Mouse (Mus musculus) heart, embryonic 13.5 days (tissue): ENCODE results near the gene Tmem199. TPM values are rescaled to one million over a fixed set of nuclear protein-coding genes. Genes with fewer than 3 reads are reported as not detected.

Experiments
- ATAC-seq: fragments of 200-750 bp; cut with Nextera tagmentation; 2 replicates; pipeline ENCODE4 v1.8.0; 2017; ENCODE audit warnings: moderate TSS enrichment; ENCODE audit not compliant: insufficient number of reproducible peaks, low FRiP score, low TSS enrichment; ENCODE audit errors: extremely low read depth
- H3K27ac ChIP-seq: fragments of 300-500 bp; sonication (generic); replicated peaks from 2 replicates; pipeline ENCODE4 v1.5.1; 2015; ENCODE audit warnings: moderate library complexity, mild to moderate bottlenecking, inconsistent platforms
- H3K27me3 ChIP-seq: fragments of 300-500 bp; sonication (generic); replicated peaks from 2 replicates; pipeline ENCODE4 v1.6.1; 2015; ENCODE audit warnings: mild to moderate bottlenecking, inconsistent platforms
- H3K36me3 ChIP-seq: fragments of 300-500 bp; sonication (generic); 2 replicates; pipeline ENCODE4 v1.6.1; 2015; ENCODE audit warnings: mild to moderate bottlenecking, inconsistent platforms
- H3K4me1 ChIP-seq: fragments of 300-500 bp; sonication (generic); 2 replicates; pipeline ENCODE4 v1.6.1; 2015; ENCODE audit warnings: inconsistent platforms
- H3K4me2 ChIP-seq: fragments of 300-500 bp; sonication (generic); 2 replicates; pipeline ENCODE4 v1.6.1; 2015; ENCODE audit warnings: inconsistent platforms, mild to moderate bottlenecking, moderate library complexity
- H3K4me3 ChIP-seq: fragments of 300-500 bp; sonication (generic); 2 replicates; pipeline ENCODE4 v1.5.1; 2015; ENCODE audit warnings: moderate library complexity, mild to moderate bottlenecking, inconsistent platforms
- H3K9ac ChIP-seq: fragments of 300-500 bp; sonication (generic); 2 replicates; pipeline ENCODE4 v1.6.1; 2015; ENCODE audit warnings: inconsistent platforms, mild to moderate bottlenecking, moderate library complexity
- H3K9me3 ChIP-seq: fragments of 300-500 bp; sonication (generic); 2 replicates; pipeline ENCODE4 v1.6.1; 2016; ENCODE audit warnings: inconsistent platforms
- WGBS: fragments of 180-500 bp; shearing (Covaris S2); methylation state at CpG from one replicate; pipeline ENCODE4 v1.1.7; 2015; ENCODE audit warnings: mixed read lengths; 5-methylcytosine and 5-hydroxymethylcytosine counted together
- polyA plus RNA-seq: library from polyadenylated mRNA; unstranded; fragments of >200 nt; fragmentation: Nextera tagmentation; extraction: Ambion mirVana; gene quantifications from 2 replicates; pipeline ENCODE4 v1.2.1, GENCODE M21; 2015

Gene Tmem199
- polyA plus RNA-seq, 1 experiment from 2014 or later = 43.9 TPM

DNA sequence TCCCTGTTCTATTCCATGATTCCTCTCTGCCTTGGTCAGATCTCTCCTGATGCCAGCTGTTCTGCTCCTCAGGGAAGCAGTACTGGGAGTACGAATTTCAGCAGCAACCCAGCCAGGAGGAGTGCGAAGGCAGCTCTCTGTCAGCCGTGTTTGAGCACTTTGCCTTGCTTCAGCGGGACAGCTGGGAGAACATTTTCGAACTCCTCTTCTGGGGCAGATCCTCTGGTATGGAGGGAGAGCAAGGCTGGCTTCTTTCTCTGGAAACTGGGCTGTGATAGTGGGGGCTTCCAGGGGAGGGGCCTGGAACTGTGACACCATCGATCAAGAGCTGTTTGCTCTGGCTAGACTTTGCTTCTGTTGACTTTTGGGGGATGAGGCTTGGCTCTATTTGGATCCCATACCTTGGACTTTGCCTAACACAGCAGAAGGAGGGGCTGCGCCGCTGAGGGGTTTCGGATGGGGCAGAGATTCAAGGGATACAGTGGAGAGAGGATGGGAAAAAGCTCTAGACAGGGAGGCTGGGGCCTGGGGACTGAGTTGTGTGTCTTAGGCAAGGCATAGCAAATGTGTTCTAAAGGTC, 11.3 kb downstream of the Tmem199 start:
- 63% methylated on average over 9 of the region's 9 CpGs for WGBS

DNA sequence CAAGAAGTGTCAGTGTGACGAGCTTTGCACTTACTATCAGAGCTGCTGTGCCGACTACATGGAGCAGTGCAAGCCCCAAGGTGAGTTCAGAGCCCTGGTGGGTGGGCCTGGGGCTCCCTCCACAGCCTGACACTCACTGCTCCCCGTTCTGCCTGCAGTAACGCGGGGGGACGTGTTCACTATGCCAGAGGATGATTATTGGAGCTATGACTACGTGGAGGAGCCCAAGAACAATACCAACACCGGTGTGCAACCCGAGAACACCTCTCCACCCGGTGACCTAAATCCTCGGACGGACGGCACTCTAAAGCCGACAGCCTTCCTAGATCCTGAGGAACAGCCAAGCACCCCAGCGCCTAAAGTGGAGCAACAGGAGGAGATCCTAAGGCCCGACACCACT, 12.4 kb downstream of the Tmem199 start:
- Histone ChIP-seq H3K4me2 (no peak overlapping the region), H3K36me3 (no peaks in the 10 kb centered on the region), H3K27me3 (peaks cover 86% of the 10 kb centered on the region), H3K4me3 (no peak overlapping the region), H3K9me3 (no peaks in the 10 kb centered on the region), H3K9ac (no peak overlapping the region), H3K4me1 (peaks cover 15% of the 10 kb centered on the region), H3K27ac (no peak overlapping the region)
- 39% methylated on average over 16 of the region's 16 CpGs for WGBS
- no peak for ATAC-seq

More for the DNA sequence above, 11.3 kb downstream of the Tmem199 start:
- Histone ChIP-seq H3K4me1 (peaks cover 15% of the 10 kb centered on the region), H3K4me3 (no peak overlapping the region), H3K27ac (no peak overlapping the region), H3K9me3 (no peaks in the 10 kb centered on the region), H3K9ac (no peak overlapping the region), H3K27me3 (peaks cover 74% of the 10 kb centered on the region), H3K4me2 (no peak overlapping the region), H3K36me3 (peaks cover 2% of the 10 kb centered on the region; the same call in 1 of the 2 replicates)
- ATAC-seq = no peak

DNA sequence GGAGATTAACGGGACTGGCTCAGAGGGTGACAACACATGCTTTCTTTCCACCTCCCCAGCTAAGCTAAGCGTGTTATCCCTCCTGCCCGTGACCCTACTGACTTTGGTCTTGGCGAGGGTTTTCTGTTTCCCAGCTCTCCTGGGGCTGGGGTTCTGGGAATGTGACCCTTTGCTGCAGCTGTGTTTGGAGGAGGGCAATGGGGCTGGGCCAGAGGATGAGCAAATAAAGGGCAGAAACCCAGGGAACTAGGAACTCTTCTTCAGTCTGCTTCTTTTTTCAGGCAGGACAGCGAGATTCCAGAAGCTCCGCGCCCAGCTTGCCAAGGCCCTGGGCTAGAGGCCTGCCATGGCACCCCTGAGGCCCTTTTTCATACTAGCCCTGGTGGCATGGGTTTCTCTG, 13.0 kb downstream of the Tmem199 start, which contains the start of gene Vtn:
Gene Vtn (plus strand): TSS at position 88 of the 400 bp plus-strand sequence.
- H3K4me3 ChIP-seq = peak within 1 kb of the TSS; percentile 58
- peak within 1 kb of the TSS; percentile 94 for H3K4me2 ChIP-seq
- no peak within 1 kb of the TSS for H3K27ac ChIP-seq
- 59% methylated on average over 7 of the region's 7 CpGs for WGBS
- H3K9ac ChIP-seq = no peak within 1 kb of the TSS
- peaks cover 92% of the 10 kb centered on the region for H3K27me3 ChIP-seq
- H3K4me1 ChIP-seq = peaks cover 15% of the 10 kb centered on the region
- H3K36me3 ChIP-seq = no peaks in the 10 kb centered on the region
- no peak for ATAC-seq
- H3K9me3 ChIP-seq = no peaks in the 10 kb centered on the region

DNA sequence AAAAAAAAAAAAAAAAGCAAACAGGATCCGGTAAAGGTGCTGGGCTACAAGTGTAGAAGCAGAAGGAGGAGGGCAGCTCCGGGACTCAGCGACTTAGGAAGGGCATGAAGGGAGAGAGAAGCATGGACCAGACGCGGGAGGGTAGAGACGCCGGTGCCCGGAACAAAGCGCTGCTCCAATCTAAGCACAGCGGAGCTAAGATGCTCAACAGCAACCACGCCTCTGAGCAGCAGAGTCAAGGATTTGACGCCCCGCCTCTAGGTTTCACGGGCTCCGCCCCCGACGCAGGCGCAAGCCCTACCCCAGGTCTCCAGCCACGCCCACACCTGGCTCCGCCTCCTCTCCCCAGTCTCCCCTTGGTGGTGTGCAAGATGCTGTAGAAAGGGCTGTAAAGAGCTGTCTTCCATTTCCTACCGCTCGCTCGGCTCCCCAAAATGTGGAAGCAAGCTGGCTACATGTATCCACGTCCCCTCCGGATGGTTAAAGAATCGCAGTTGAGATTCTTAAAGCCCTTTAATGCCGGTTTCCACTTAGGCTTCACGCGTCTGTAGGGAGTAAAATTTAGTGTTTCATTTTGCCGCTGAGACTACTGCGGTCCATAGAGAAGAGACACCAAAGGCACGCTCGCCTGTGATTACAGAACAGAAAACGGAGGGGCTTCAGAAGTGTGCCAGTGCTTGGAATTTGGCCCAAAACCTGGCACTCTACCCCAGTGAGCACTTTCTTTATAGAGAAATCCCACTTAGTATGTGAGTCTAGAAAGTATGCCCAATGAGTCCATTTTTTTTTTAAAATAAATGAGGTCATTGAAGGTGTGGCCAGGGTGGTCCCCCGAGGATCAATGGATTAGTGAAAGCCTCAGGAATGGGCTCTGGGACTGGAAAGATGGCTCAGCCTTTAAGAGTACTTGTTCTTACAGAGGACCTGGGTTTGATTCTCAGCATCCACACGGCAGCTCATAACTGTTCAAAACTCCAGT, 14.1 kb downstream of the Tmem199 start, which contains the start of gene Sarm1:
Gene Sarm1 (minus strand): TSS at position 211 of the 979 bp plus-strand sequence.
- Histone ChIP-seq H3K9ac (peak within 1 kb of the TSS; percentile 66), H3K4me3 (peak within 1 kb of the TSS; percentile 58), H3K27me3 (peaks cover 94% of the 10 kb centered on the region), H3K4me1 (peaks cover 15% of the 10 kb centered on the region), H3K9me3 (no peaks in the 10 kb centered on the region), H3K36me3 (no peaks in the 10 kb centered on the region), H3K4me2 (peak within 1 kb of the TSS; percentile 94), H3K27ac (no peak within 1 kb of the TSS)
- ATAC-seq = peak; percentile 72
- WGBS = 3% methylated on average over 36 of the region's 36 CpGs

DNA sequence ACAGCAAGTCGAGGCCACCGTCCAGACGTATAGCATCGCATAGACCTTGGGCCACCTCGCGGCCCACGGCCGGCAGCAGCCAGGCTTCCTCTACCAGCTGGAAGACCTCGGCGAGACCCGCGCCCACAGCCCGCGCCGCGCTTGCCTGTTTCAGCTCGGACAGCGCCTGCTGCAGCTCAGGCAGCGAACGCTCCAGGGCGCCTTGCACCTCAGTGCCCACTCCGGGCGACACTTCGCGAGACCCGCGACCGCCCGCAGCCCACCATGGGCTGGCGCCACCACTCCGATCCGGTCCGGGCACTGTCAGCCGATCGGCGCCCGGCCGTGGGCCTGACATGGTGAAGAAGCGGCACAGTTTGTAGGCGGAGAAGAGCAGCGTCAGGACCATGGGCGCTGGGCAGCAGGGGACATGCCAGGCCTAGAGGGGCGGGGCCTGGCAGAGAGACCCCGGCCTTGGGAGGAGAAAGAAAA, 14.9 kb downstream of the Tmem199 start:
- WGBS = under 1% methylated on average over 44 of the region's 44 CpGs
- no peaks in the 10 kb centered on the region for H3K9me3 ChIP-seq
- H3K27ac ChIP-seq = no peak overlapping the region
- H3K9ac ChIP-seq = peak overlapping the region; percentile 66
- H3K36me3 ChIP-seq = no peaks in the 10 kb centered on the region
- peak overlapping the region; percentile 94 for H3K4me2 ChIP-seq
- H3K27me3 ChIP-seq = peaks cover 96% of the 10 kb centered on the region
- peaks cover 15% of the 10 kb centered on the region for H3K4me1 ChIP-seq
- peak overlapping the region; percentile 58 for H3K4me3 ChIP-seq
- no peak for ATAC-seq

DNA sequence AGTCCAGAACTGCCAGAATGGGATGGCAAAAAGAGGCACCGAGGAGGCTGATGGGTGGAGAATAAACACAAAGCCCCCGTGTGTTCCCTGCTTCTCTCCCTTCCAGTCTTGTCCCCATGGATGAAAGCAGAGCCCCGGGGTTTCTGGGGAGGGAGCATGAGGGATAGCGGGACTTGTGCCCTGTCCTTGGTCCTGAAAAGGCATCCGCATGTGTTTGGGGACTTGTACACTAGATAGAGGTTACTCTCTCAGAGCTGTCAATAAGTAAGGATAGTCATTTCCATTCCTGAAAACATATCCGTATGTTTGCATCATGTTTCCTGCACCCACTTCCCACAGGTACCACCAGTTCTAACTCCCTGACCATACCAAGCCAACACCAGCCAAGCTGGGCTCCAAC, 16.1 kb downstream of the Tmem199 start:
- no peak for ATAC-seq
- Histone ChIP-seq H3K4me2 (no peak overlapping the region), H3K4me3 (no peak overlapping the region), H3K9me3 (no peaks in the 10 kb centered on the region), H3K4me1 (peaks cover 18% of the 10 kb centered on the region), H3K9ac (no peak overlapping the region), H3K27me3 (peaks cover 97% of the 10 kb centered on the region), H3K27ac (no peak overlapping the region), H3K36me3 (no peaks in the 10 kb centered on the region)
- WGBS = 5% methylated on average over 6 of the region's 6 CpGs

DNA sequence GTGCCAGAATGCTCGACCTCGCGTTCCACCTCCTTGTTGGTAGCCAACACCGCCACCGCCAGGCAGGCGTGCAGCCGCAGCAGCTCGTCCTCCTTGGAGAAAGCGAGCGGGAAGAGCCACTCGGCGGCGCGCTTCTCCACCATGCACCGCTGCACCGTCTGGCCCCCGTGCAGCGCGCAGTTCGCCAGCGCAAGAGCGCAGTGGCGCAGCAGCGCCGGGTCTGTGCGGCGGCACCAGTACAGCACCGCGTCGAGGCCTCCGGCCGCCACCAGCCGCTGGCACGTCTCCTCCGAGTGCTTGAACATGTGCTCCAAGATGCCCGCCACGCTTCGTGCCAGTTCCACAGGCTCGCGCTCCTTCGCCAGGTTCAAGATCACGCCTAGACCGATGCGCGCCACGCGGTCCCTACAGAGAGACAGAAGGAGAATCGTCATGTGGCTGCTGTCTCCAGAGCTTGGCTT, 21.2 kb downstream of the Tmem199 start:
- peak overlapping the region; percentile 61 for H3K4me2 ChIP-seq
- no peak overlapping the region for H3K9ac ChIP-seq
- peaks cover 97% of the 10 kb centered on the region for H3K27me3 ChIP-seq
- WGBS = 6% methylated on average over 48 of the region's 48 CpGs
- no peak overlapping the region for H3K27ac ChIP-seq
- H3K36me3 ChIP-seq = no peaks in the 10 kb centered on the region
- no peaks in the 10 kb centered on the region for H3K9me3 ChIP-seq
- H3K4me3 ChIP-seq = peak overlapping the region; percentile 40
- no peak for ATAC-seq
- peaks cover 8% of the 10 kb centered on the region; the same call in 1 of the 2 replicates for H3K4me1 ChIP-seq

DNA sequence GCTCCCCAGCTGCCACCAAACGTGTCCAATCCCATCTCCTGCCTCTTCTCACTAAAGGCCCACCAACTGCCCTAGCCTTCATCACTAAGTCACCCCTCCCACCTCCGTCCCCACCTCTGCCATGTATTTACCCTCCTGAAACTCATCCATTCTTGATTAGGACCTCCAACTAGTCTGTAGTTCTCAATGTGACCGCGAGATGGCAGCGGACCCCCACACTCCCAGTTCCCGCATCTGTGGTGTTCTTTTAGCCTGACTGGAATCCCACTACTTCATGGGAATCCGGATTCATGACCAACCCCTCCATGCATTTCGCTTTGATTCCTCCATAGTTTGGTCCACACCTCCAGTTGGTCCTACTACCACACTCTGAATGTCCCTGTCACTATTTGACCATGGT, 23.8 kb downstream of the Tmem199 start:
- ATAC-seq = no peak
- H3K4me2 ChIP-seq = no peak overlapping the region
- H3K4me3 ChIP-seq = no peak overlapping the region
- peaks cover 99% of the 10 kb centered on the region for H3K27me3 ChIP-seq
- no peaks in the 10 kb centered on the region for H3K9me3 ChIP-seq
- no peaks in the 10 kb centered on the region for H3K36me3 ChIP-seq
- H3K27ac ChIP-seq = no peak overlapping the region
- no peak overlapping the region for H3K9ac ChIP-seq
- H3K4me1 ChIP-seq = peaks cover 8% of the 10 kb centered on the region; the same call in 1 of the 2 replicates
- 6% methylated on average over 8 of the region's 8 CpGs for WGBS

DNA sequence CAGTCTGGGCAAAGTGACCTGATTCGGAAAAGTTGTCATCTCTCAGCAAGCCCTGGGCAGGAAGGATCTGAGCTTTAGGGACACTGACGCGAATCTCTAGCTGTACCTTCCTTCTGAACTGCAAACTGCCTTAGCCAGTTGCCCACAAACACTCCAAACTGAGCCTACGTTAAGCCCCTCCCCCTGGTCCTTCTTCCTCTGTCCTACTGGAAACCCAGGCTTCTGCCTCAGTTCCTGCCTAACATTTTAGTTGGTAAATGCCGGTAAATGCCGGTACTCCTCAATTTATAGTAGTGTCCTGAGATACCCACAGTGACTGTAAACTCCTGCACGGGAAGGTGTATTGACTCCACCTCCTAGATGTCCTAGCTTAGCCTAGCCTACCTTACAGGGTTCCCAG, 28.3 kb downstream of the Tmem199 start:
- peaks cover 84% of the 10 kb centered on the region for H3K27me3 ChIP-seq
- no peak overlapping the region for H3K9ac ChIP-seq
- H3K4me3 ChIP-seq = no peak overlapping the region
- H3K9me3 ChIP-seq = no peaks in the 10 kb centered on the region
- no peaks in the 10 kb centered on the region for H3K4me1 ChIP-seq
- no peak overlapping the region for H3K4me2 ChIP-seq
- H3K27ac ChIP-seq = no peak overlapping the region
- 51% methylated on average over 7 of the region's 7 CpGs for WGBS
- no peak for ATAC-seq
- H3K36me3 ChIP-seq = no peaks in the 10 kb centered on the region

DNA sequence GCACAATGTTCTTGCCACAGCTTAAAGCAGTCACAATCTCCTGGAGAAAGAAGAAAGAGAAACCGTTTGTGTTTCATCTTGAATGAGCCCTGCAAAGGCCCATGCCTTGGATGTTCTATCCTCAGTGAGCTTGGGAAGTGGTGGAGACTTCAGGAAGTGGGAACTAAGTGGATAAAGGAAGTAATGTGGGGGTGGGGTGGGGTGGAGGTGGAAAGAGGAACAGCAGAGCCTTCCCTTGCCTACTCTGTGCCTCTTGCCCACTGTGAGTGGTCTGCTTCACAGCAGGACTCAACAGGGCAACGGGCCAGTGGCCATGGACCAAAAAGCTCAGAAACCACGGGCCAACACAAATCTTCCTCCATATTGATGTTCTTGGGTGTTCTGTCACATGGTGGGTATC, 36.7 kb downstream of the Tmem199 start:
- Histone ChIP-seq H3K27me3 (peaks cover 11% of the 10 kb centered on the region; the same call in 1 of the 2 replicates), H3K9ac (no peak overlapping the region), H3K4me3 (no peak overlapping the region), H3K4me2 (no peak overlapping the region), H3K4me1 (no peaks in the 10 kb centered on the region), H3K36me3 (no peaks in the 10 kb centered on the region), H3K9me3 (no peaks in the 10 kb centered on the region), H3K27ac (no peak overlapping the region)
- no peak for ATAC-seq
- 70% methylated on average over 3 of the region's 3 CpGs for WGBS

DNA sequence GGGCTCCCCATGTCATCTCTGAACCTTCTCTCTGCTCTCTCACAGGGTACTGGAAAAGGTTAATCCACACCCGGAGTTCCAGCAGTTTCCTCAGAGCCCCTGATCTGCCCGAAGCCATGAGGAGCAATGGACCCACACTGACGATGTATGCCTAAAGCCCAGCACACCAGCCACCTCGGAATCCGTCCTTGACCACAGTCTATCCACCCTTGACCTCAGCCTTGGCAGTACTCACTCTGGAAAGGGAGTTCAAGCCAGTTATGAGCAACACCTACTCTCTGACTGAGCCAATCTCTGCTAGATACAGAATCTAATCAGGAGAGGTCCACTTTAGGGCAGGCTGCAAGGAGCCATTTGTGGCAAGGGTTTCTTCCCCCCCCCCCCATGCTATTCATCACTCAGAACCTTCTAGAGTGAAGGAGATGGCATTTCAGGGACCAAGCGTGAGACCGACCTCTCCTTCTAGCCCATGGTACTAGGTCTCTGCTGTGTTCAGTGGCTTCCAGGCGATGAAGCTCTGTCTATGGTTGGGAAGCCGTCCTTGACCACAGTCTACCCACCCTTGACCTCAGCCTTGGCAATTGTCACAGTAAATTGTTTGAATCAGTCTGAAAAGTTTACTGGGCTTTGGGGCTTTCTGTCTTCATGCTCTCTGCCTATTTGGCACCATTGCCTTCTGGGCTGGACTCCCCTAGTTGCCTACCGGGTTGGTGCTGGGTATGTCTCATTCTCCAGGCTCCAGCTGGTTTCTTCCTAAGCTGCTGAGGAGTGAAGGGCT, 40.5 kb downstream of the Tmem199 start:
- H3K27me3 ChIP-seq = no peaks in the 10 kb centered on the region
- ATAC-seq = no peak
- H3K9ac ChIP-seq = no peak overlapping the region
- no peak overlapping the region for H3K27ac ChIP-seq
- 75% methylated on average over 10 of the region's 10 CpGs for WGBS
- H3K36me3 ChIP-seq = no peaks in the 10 kb centered on the region
- H3K4me1 ChIP-seq = peaks cover 8% of the 10 kb centered on the region
- no peaks in the 10 kb centered on the region for H3K9me3 ChIP-seq
- H3K4me2 ChIP-seq = no peak overlapping the region
- H3K4me3 ChIP-seq = no peak overlapping the region
